Mouse (Mus musculus) liver, adult 2 months (tissue): Measurements from ENCODE around the gene Babam2. TPM values are rescaled to one million over a fixed set of nuclear protein-coding genes. Genes with fewer than 3 reads are reported as not detected.

Experiments used
- DNase-seq: peaks from one replicate; pipeline ENCODE4 v3.0.0-alpha.2; 2011; ENCODE audit warnings: low read depth, low spot score; ENCODE audit errors: extremely low read depth
- H3K27ac ChIP-seq: fragments of 200-500 bp; replicated peaks from 2 replicates; pipeline ENCODE4 v1.5.1; 2012; ENCODE audit warnings: low read depth, mild to moderate bottlenecking, control low read depth, inconsistent platforms, low read length; ENCODE audit not compliant: insufficient read depth
- H3K27me3 ChIP-seq: fragments of 200-500 bp; 2 replicates; pipeline ENCODE4 v1.6.1; 2012; ENCODE audit warnings: mild to moderate bottlenecking, moderate library complexity, low read length, inconsistent platforms; ENCODE audit not compliant: control insufficient read depth, insufficient read depth
- H3K36me3 ChIP-seq: fragments of 200-500 bp; 2 replicates; pipeline ENCODE4 v1.6.1; 2012; ENCODE audit warnings: low read length, inconsistent platforms; ENCODE audit not compliant: control insufficient read depth, insufficient read depth
- H3K4me1 ChIP-seq: fragments of 200-500 bp; 2 replicates; pipeline ENCODE4 v1.6.1; 2011; ENCODE audit warnings: low read length; ENCODE audit not compliant: control insufficient read depth, insufficient read depth
- H3K4me3 ChIP-seq: fragments of 200-500 bp; 2 replicates; pipeline ENCODE4 v1.5.1; 2011; ENCODE audit warnings: low read depth, mild to moderate bottlenecking, control low read depth, low read length, moderate library complexity; ENCODE audit not compliant: insufficient read depth
- H3K79me2 ChIP-seq: fragments of 200-500 bp; 2 replicates; pipeline ENCODE4 v1.6.1; 2012; ENCODE audit warnings: inconsistent platforms, mild to moderate bottlenecking, low read length, moderate library complexity; ENCODE audit not compliant: control insufficient read depth, insufficient read depth
- H3K9ac ChIP-seq: fragments of 200-500 bp; 2 replicates; pipeline ENCODE4 v1.6.1; 2012; ENCODE audit warnings: low read depth, mild to moderate bottlenecking, control low read depth, inconsistent platforms, low read length
- CTCF ChIP-seq: fragments of 200-500 bp; IDR thresholded peaks from 2 replicates; pipeline ENCODE4 v1.5.1; 2011; ENCODE audit warnings: low read depth, low read length, control low read depth
- POLR2A ChIP-seq: fragments of 200-500 bp; IDR thresholded peaks from 2 replicates; pipeline ENCODE4 v1.6.1; 2011; ENCODE audit warnings: low read length, control low read depth; ENCODE audit not compliant: insufficient read depth; ENCODE audit errors: extremely low read depth
- WGBS: fragments of 180-500 bp; shearing (Covaris S2); methylation state at CpG from one replicate; pipeline ENCODE4 v1.1.7; 2018; 5-methylcytosine and 5-hydroxymethylcytosine counted together
- polyA plus RNA-seq: library from polyadenylated mRNA; depleted of rRNA; stranded (reverse); fragments of >200 nt; gene quantifications from 2 replicates; pipeline ENCODE4 v1.2.3, GENCODE M21; 2012
- total RNA-seq: library from RNA; depleted of rRNA; stranded (reverse); fragments of >200 nt; gene quantifications from 2 replicates; pipeline ENCODE4 v1.2.3, GENCODE M21; 2014

Gene Babam2
- total and polyA plus RNA-seq, 2 experiments = 18.9 to 20.1 TPM

- Histone ChIP-seq H3K9ac (no peak overlapping the region), H3K27ac (no peak overlapping the region), H3K27me3 (no peaks in the 10 kb centered on the region), H3K4me1 (peaks cover 6% of the 10 kb centered on the region; the same call in 1 of the 2 replicates), H3K36me3 (no peaks in the 10 kb centered on the region), H3K79me2 (no peaks in the 10 kb centered on the region; the same call in 1 of the 2 replicates), H3K4me3 (no peak overlapping the region)
- TF ChIP-seq POLR2A (no peak), CTCF (no peak)
- 33% methylated on average over 1 of the region's 1 CpGs for WGBS
- peak; percentile 76 for DNase-seq
Measured at GRCm38 (mm10) chr5:31741931-31742330, 44.4 kb downstream of the Babam2 start.

GRCm38 (mm10) chr5:31742521-31743031 is 45.1 kb downstream of the Babam2 start:
- peak; percentile 64 for DNase-seq
- WGBS = 43% methylated on average over 4 of the region's 4 CpGs
- no peak overlapping the region for H3K27ac ChIP-seq
- no peaks in the 10 kb centered on the region; the same call in 1 of the 2 replicates for H3K79me2 ChIP-seq
- H3K27me3 ChIP-seq = no peaks in the 10 kb centered on the region
- H3K36me3 ChIP-seq = no peaks in the 10 kb centered on the region
- TF ChIP-seq POLR2A = no peak
- TF ChIP-seq CTCF = no peak
- H3K9ac ChIP-seq = no peak overlapping the region
- H3K4me3 ChIP-seq = no peak overlapping the region
- peaks cover 6% of the 10 kb centered on the region; the same call in 1 of the 2 replicates for H3K4me1 ChIP-seq

- no peak overlapping the region for H3K4me3 ChIP-seq
- no peak overlapping the region for H3K27ac ChIP-seq
- no peak overlapping the region for H3K9ac ChIP-seq
- DNase-seq = no peak
- H3K79me2 ChIP-seq = no peaks in the 10 kb centered on the region; the same call in 1 of the 2 replicates
- no peaks in the 10 kb centered on the region for H3K27me3 ChIP-seq
- peaks cover 2% of the 10 kb centered on the region for H3K4me1 ChIP-seq
- TF ChIP-seq POLR2A = no peak
- TF ChIP-seq CTCF = no peak
- no peaks in the 10 kb centered on the region for H3K36me3 ChIP-seq
Measured at GRCm38 (mm10) chr5:31749401-31749800, 51.9 kb downstream of the Babam2 start.

GRCm38 (mm10) chr5:31750231-31750925 is 52.9 kb downstream of the Babam2 start:
- peaks cover 2% of the 10 kb centered on the region for H3K4me1 ChIP-seq
- no peaks in the 10 kb centered on the region; the same call in 1 of the 2 replicates for H3K79me2 ChIP-seq
- H3K36me3 ChIP-seq = no peaks in the 10 kb centered on the region
- DNase-seq = no peak
- H3K27ac ChIP-seq = no peak overlapping the region
- WGBS = 96% methylated on average over 9 of the region's 9 CpGs
- H3K4me3 ChIP-seq = no peak overlapping the region
- no peaks in the 10 kb centered on the region for H3K27me3 ChIP-seq
- no peak for TF ChIP-seq CTCF
- TF ChIP-seq POLR2A = no peak
- H3K9ac ChIP-seq = no peak overlapping the region

- H3K4me1 ChIP-seq = peaks cover 2% of the 10 kb centered on the region
- no peak overlapping the region for H3K27ac ChIP-seq
- H3K9ac ChIP-seq = no peak overlapping the region
- H3K4me3 ChIP-seq = no peak overlapping the region
- no peak for DNase-seq
- H3K27me3 ChIP-seq = no peaks in the 10 kb centered on the region
- TF ChIP-seq POLR2A = no peak
- no peak for TF ChIP-seq CTCF
- H3K79me2 ChIP-seq = no peaks in the 10 kb centered on the region; the same call in 1 of the 2 replicates
- WGBS = 94% methylated on average over 4 of the region's 4 CpGs
- H3K36me3 ChIP-seq = no peaks in the 10 kb centered on the region
Measured at GRCm38 (mm10) chr5:31750955-31751354, 53.5 kb downstream of the Babam2 start.

- no peaks in the 10 kb centered on the region; the same call in 1 of the 2 replicates for H3K79me2 ChIP-seq
- H3K27ac ChIP-seq = no peak overlapping the region
- peaks cover 2% of the 10 kb centered on the region for H3K4me1 ChIP-seq
- WGBS = 89% methylated on average over 1 of the region's 1 CpGs
- H3K27me3 ChIP-seq = no peaks in the 10 kb centered on the region
- no peaks in the 10 kb centered on the region for H3K36me3 ChIP-seq
- no peak overlapping the region for H3K9ac ChIP-seq
- DNase-seq = no peak
- no peak overlapping the region for H3K4me3 ChIP-seq
- no peak for TF ChIP-seq POLR2A
- TF ChIP-seq CTCF = no peak
Measured at GRCm38 (mm10) chr5:31754634-31755033, 57.1 kb downstream of the Babam2 start.
